Mouse (Mus musculus) forebrain, embryonic 14.5 days (tissue): Measurements from ENCODE around the gene Hdac5. TPM values are rescaled to one million over a fixed set of nuclear protein-coding genes. Genes with fewer than 3 reads are reported as not detected.
A peak's percentile ranks its signal among the peaks of the same experiment; 100 is the strongest.

Experiments used
- ATAC-seq: fragments of 200-750 bp; cut with Nextera tagmentation; 2 replicates; pipeline ENCODE4 v1.8.0; 2017; ENCODE audit warnings: mild to moderate bottlenecking, moderate library complexity
- DNase-seq: peaks from one replicate; pipeline ENCODE4 v3.0.0-alpha.2; 2015; ENCODE audit warnings: low spot score
- H3K27ac ChIP-seq: fragments of 300-500 bp; sonication (generic); 2 replicates; pipeline ENCODE4 v1.5.1; 2014; ENCODE audit warnings: low read depth, mild to moderate bottlenecking, control low read depth, low read length, moderate library complexity
- H3K27me3 ChIP-seq: fragments of 300-500 bp; sonication (generic); replicated peaks from 2 replicates; pipeline ENCODE4 v1.6.1; 2014; ENCODE audit warnings: low read length, control low read depth, mixed read lengths; ENCODE audit not compliant: control insufficient read depth, insufficient read depth
- H3K36me3 ChIP-seq: fragments of 300-500 bp; sonication (generic); 2 replicates; pipeline ENCODE4 v1.6.1; 2014; ENCODE audit warnings: low read length, control low read depth; ENCODE audit not compliant: control insufficient read depth, insufficient read depth
- H3K4me1 ChIP-seq: fragments of 300-500 bp; sonication (generic); 2 replicates; pipeline ENCODE4 v1.6.1; 2014; ENCODE audit warnings: antibody characterized with exemption, low read length, control low read depth; ENCODE audit not compliant: control insufficient read depth, insufficient read depth
- H3K4me2 ChIP-seq: fragments of 300-500 bp; sonication (generic); 2 replicates; pipeline ENCODE4 v1.6.1; 2014; ENCODE audit warnings: mild to moderate bottlenecking, control low read depth, low read length
- H3K4me3 ChIP-seq: fragments of 300-500 bp; sonication (generic); 2 replicates; pipeline ENCODE4 v1.5.1; 2014; ENCODE audit warnings: low read depth, low read length, control low read depth
- H3K9ac ChIP-seq: fragments of 300-500 bp; sonication (generic); 2 replicates; pipeline ENCODE4 v1.6.1; 2014; ENCODE audit warnings: mild to moderate bottlenecking, low read length, control low read depth, moderate library complexity
- H3K9me3 ChIP-seq: fragments of 300-500 bp; sonication (generic); replicated peaks from 2 replicates; pipeline ENCODE4 v1.6.1; 2016; ENCODE audit warnings: low read length, control low read depth, mixed read lengths; ENCODE audit not compliant: control insufficient read depth
- WGBS: fragments of 180-500 bp; shearing (Covaris S2); extraction: QIAGEN DNeasy Blood & Tissue Kit; methylation state at CpG from one replicate; pipeline ENCODE4 v1.1.7; 2014; 5-methylcytosine and 5-hydroxymethylcytosine counted together
- microRNA-seq: library from miRNA; unstranded; fragments of <30 nt; microRNA quantifications from one replicate; pipeline ENCODE4, GENCODE M21; 2016
- polyA plus RNA-seq: library from polyadenylated mRNA; unstranded; fragments of >200 nt; fragmentation: Nextera tagmentation; extraction: Ambion mirVana; gene quantifications from 2 replicates; pipeline ENCODE4 v1.2.1, GENCODE M21; 2014

Hdac5 gene
- polyA plus RNA-seq, 1 experiment from 2014 or later = 38.9 TPM

- DNase-seq = no peak
- H3K4me2 ChIP-seq = peak within 1 kb of the TSS; percentile 31
- no peak within 1 kb of the TSS for H3K9ac ChIP-seq
- H3K27me3 ChIP-seq = peaks cover 62% of the 10 kb centered on the region
- ATAC-seq = no peak
- H3K9me3 ChIP-seq = no peaks in the 10 kb centered on the region
- no peak within 1 kb of the TSS for H3K27ac ChIP-seq
- H3K4me3 ChIP-seq = peak within 1 kb of the TSS; percentile 11; the same call in 1 of the 2 replicates
- no peaks in the 10 kb centered on the region for H3K4me1 ChIP-seq
- 3% methylated on average over 38 of the region's 50 CpGs for WGBS
- no peaks in the 10 kb centered on the region for H3K36me3 ChIP-seq
Observed at GRCm38 (mm10) chr11:102145471-102146001, 84.4 kb downstream of the Hdac5 start, which contains the start of gene Nags. TSS of gene Nags (plus strand) at chr11:102145513.

- Histone ChIP-seq H3K4me1 (no peaks in the 10 kb centered on the region), H3K9ac (no peak overlapping the region), H3K27ac (no peak overlapping the region), H3K36me3 (no peaks in the 10 kb centered on the region), H3K9me3 (no peaks in the 10 kb centered on the region), H3K27me3 (peaks cover 62% of the 10 kb centered on the region), H3K4me3 (no peak overlapping the region), H3K4me2 (peak overlapping the region; percentile 31)
- no peak for ATAC-seq
- 24% methylated on average over 13 of the region's 13 CpGs for WGBS
- DNase-seq = no peak
Observed at GRCm38 (mm10) chr11:102144957-102145470, 85.0 kb downstream of the Hdac5 start.

Small RNA genes within 50 kb of the gene (microRNA-seq; reads per million reads assigned to microRNA genes)
- 1.1 reads per million for gene Mir8101

Other genes with a start within 250 kb of the Hdac5 start
- not detected in 2 replicates for gene Cfap97d1, start 245.9 kb downstream of the Hdac5 start, polyA plus RNA-seq
- gene Dusp3, start 243.2 kb downstream of the Hdac5 start, polyA plus RNA-seq = 10.4 and 12.2 TPM in 2 replicates
- gene Mpp3, start 201.7 kb downstream of the Hdac5 start, polyA plus RNA-seq = 34.2 and 39.6 TPM in 2 replicates
- 0.23 TPM in 1 of 2 replicates, not detected in the other for gene Cd300lg, start 188.7 kb downstream of the Hdac5 start, polyA plus RNA-seq
- gene Mpp2, start 141.7 kb downstream of the Hdac5 start, polyA plus RNA-seq = 15.3 and 16.8 TPM in 2 replicates
- gene Ppy, start 128.8 kb downstream of the Hdac5 start, polyA plus RNA-seq = not detected in 2 replicates
- gene Pyy, start 122.3 kb downstream of the Hdac5 start, polyA plus RNA-seq = not detected in 2 replicates
- gene Nags, start 84.7 kb downstream of the Hdac5 start, polyA plus RNA-seq = 0.14 and 0.17 TPM in 2 replicates
- gene Tmem101, start 73.8 kb downstream of the Hdac5 start, polyA plus RNA-seq = 32.5 and 33.6 TPM in 2 replicates
- gene Lsm12, start 44.9 kb downstream of the Hdac5 start, polyA plus RNA-seq = 83.1 and 93.7 TPM in 2 replicates
- gene G6pc3, start 40.5 kb downstream of the Hdac5 start, polyA plus RNA-seq = 24.6 and 24.8 TPM in 2 replicates
- gene BC030867, start 18.7 kb upstream of the Hdac5 start, polyA plus RNA-seq = 6.1 and 6.3 TPM in 2 replicates
- not detected in 2 replicates for gene Asb16, start 38.6 kb upstream of the Hdac5 start, polyA plus RNA-seq
- 74.4 and 75.3 TPM in 2 replicates for gene Tmub2, start 54.8 kb upstream of the Hdac5 start, polyA plus RNA-seq
- 25.2 and 28.7 TPM in 2 replicates for gene Atxn7l3, start 66.5 kb upstream of the Hdac5 start, polyA plus RNA-seq
- gene Ubtf, start 89.6 kb upstream of the Hdac5 start, polyA plus RNA-seq = 74.5 and 91.0 TPM in 2 replicates
- gene Slc4a1, start 136.0 kb upstream of the Hdac5 start, polyA plus RNA-seq = 1.8 and 2.1 TPM in 2 replicates
- 115 and 125 TPM in 2 replicates for gene Rundc3a, start 163.2 kb upstream of the Hdac5 start, polyA plus RNA-seq
- 145 and 149 TPM in 2 replicates for gene Slc25a39, start 177.8 kb upstream of the Hdac5 start, polyA plus RNA-seq
- 28.6 and 38.8 TPM in 2 replicates for gene Grn, start 200.1 kb upstream of the Hdac5 start, polyA plus RNA-seq
- gene Fam171a2, start 217.5 kb upstream of the Hdac5 start, polyA plus RNA-seq = 26.0 and 27.8 TPM in 2 replicates
- 4.3 and 5.3 TPM in 2 replicates for gene Itga2b, start 240.0 kb upstream of the Hdac5 start, polyA plus RNA-seq